Mouse (Mus musculus) layer of hippocampus, postnatal 10 days (tissue): Measurements from ENCODE around the gene Ndufs8. TPM values are rescaled to one million over a fixed set of nuclear protein-coding genes. Genes with fewer than 3 reads are reported as not detected.

ENCODE experiments used
- DNase-seq, 2 experiments: peaks; one replicate each; pipeline ENCODE4 v3.0.0; 2021; ENCODE audit warnings: low spot score in 2 of 2
- total RNA-seq, 2 experiments: library from RNA; stranded (reverse); gene quantifications; 2 replicates each; pipeline ENCODE4 v1.2.3; 2021

The Ndufs8 gene
- total RNA-seq, 2 experiments from 2014 or later: 134 to 139 TPM

DNA sequence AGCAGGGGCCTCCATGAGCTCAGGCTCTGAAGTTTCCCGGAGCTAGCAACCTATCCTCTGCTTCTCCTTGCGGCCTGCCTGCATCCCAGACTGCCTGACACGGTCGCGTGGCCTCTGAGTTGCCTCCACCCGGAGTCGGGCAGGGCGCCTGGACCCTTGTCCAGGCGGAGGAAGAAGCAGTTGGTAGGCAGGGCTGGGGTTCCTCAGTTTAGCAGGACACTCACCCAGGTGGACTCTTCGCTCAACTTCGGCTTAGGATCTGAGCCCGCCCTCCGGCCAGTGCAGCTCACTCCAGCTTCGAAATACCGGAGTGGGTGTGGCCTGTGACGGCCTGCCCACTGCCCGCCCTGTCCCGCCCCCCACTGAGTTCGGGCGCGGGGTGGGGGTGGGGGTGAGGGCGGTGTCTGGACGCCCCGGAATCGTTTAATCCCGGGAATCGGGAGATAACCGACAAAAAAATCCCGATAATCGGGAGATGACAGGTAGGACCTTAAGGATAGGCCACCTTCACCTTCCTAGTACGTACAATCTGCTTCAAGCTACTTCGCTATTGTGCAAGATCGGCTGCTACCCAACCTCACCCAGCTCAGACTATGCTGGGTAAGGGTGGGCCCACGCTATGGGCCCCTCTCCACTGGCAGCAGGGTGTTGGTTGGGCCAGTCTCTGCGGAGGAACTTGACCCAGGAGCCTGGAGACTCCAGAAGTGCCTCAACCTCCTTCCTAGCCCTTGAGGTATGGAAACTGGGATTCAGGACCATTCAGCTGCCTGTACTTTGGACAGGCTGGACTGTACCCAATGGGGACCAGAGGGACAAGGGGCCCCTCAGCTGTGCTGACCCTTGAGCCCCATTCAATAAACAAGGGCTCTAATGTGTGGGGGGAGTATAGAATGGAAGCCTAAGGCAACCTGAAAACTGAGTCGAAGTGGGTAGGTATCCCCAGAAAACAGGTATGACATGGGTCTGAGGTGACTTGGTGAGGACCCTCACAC is 5.5 kb downstream of the Ndufs8 start, which contains the start of gene Tcirg1:
TSS of gene Tcirg1 (minus strand) at position 339 of the 992 bp plus-strand sequence.
- DNase-seq: peak; percentile 54 to 73

DNA sequence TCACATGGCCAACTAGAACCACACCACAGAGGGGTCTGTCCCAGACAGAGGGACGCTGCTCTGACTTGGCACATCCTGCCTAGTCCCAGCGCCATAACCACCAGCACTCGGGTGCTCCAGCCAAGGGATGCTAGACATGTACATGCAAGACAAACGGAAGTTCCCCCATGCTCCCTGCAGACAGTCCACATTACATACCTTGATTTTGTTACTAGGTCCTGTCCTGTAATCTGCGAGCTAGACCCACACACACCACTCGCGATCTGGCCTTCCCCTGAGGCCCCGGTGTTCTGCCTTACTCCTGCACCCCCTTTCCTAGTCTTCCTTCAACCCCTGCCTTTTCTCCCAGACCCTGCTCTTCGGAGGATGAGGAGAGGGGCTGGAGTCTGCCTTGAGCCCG is 6.2 kb downstream of the Ndufs8 start:
- DNase-seq: no peak

DNA sequence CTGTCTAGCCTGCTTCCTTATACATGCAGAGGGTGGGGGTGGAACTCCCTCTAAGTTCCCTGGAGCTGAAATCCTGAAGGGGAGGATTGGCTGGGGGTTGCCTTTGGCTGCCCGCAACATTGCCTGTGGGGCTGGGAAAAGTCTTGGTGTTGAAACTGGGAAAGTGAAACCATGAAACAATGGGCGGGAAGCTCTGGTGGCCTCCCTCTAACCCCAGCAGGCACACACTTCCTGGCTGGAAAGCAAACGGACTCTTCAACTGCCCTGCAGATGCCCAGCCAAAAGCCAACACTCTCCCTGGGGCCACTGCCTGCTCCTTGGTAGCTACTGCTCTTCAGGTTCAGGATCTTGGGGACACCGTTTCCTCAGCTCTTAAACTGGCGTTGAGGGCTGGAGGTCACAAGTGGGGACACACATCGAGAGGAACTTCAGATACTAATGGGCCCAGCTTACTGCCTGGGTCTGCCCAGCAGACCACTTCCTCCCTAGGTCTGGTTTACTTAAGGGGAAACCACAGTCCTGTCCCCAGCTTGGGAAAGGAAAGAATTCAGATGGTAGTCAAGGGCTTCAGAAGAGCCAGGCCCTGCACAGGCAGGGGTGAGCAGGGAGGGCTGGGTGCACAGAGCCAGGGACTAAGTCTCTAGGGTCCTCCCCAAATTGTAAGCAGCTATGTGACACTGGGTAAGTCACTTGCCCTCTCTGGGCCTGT is 7.2 kb downstream of the Ndufs8 start:
- DNase-seq: no peak

DNA sequence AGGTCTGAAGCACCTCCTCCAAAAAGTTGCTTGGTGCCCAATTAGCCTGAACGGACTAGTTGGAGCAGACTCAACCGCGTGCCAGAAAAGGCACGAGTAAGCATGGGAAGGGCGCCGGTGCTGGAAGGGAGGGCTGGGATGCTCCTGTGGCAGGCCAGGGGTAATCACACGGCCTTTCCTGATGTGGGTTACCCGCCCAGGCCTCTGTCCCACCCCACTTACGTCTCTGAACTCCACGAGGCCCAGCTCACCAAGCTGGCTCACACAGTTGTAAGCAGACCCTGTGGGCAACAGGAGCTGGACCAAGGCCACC is 8.3 kb downstream of the Ndufs8 start:
- DNase-seq: no peak

DNA sequence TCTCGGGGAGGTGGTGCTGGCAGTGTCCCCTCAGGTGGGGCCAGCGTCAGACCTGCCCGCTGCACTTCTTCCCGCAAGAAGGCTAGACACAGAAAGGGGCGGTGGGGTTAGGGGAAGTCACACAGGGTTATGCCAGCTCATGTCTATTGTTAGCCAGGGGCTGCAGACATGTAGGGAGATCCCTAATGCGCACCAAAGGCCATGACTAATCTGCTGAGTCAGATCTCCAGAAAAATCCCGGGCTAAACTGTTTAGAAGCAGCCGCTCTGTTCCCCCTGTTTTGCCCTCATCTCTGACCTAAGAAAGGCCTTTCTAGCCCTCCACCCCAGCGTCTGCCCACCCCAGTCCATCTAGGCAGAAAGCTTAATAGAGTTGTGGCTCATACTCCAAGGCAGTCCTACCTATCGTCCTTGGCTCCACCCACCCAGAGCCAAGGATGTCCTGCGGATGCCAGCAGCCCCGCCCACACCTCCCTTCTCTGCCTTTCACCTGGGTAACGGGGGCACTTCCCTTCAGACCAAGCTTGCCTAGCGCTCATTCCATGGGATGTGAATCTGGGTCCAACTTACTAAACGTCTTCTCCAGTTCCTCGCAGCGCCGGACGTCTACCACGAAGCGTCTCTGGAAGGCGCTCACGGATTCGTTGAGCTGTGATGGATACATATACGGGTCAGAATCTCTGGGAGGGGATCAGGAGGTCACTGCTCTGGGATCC is 8.8 kb downstream of the Ndufs8 start:
- no peak for DNase-seq

DNA sequence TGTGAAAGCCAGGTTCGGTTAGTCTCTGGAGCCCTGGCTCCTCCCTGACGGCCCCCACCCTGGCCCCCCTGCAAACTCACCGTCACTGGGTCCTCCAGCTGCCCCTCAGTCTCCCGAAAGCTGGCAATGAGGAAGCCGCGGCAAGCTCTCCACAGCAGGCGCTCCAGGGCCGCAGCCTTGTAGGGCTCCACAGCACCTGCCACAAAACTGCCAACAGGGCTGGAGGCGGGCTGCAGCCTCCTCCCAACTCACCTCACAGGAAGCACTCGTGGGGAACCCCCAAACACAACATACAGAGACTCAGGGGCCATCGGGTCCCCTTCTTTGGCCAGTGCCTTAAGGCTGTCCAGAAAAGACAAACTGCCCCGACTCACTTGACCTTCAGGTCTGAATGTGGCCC is 9.6 kb downstream of the Ndufs8 start:
- DNase-seq: no peak

DNA sequence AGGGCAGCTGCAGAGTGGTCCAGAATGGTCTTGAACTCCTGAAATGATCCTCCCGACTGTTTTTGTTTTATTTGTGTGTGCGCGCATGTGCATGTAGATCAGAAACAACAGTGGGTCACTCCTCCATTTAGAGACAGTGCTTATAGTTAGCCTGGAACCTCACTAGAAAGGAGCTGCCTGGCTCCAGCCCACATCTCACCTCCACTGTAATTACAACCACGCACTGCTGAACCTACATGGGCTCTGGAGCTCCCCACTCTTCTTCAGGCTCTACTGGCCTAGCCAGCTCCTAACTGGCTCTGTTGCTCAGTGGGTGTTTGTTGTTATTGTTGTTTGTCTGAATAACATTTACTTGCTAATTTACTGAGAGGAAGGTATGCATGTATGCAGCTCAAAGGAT is 13.0 kb downstream of the Ndufs8 start:
- DNase-seq: no peak

DNA sequence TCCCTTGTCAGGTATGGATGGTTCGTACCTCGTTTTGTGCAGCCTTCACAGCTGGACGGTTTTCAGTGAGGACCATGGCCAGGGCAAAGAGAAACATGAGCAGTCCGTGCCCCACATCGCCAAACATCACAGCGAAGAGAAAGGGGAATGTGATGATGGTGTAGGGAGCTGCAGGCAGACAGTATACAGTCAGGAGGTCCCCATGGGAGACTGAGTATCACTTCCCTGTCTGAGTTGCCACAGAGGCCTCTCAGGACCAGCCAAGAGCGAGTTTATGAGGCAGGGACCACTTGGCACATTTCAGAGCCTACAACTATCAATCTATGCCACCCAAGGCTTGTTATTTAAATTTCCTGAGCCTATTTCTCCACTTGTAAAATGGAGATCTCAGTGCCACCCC is 13.6 kb downstream of the Ndufs8 start:
- no peak for DNase-seq

DNA sequence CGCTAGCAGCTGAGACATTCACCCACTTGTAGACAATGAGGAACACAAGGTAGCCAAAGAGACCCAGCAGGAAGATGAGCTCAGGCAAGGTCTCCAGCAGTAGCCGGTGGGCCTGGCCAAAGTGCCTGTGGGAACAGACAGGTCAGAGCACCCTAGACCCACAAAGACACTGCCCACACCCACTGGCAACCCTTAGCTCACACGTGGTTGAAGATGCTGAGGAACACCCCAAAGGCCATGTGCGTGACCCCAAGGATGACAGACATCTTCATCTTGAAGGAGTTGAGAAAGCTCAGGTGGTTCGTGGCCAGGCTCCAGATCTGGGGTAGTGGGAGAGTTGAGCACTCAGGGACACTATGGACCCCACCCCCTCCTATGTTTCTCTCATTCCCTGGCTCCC is 15.0 kb downstream of the Ndufs8 start:
- DNase-seq: no peak

DNA sequence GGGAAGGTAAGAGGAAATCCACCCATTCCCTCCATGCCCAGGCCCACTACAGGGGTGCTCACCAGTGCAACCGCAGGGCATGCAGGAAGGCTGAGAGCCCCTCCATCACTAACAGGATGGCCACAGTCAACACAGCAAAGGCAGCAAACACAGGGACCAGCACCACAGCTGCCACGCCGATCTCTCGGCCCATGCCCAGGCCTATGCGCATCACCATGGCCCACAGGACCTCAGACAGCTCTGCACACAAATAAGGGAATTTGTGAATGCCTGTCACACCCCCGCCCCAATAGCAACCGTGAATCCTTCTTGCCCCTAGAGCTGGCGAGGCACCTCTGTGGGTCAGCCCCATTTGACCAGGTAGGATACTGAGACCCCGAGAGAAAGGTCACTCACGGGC is 16.4 kb downstream of the Ndufs8 start:
- no peak for DNase-seq

DNA sequence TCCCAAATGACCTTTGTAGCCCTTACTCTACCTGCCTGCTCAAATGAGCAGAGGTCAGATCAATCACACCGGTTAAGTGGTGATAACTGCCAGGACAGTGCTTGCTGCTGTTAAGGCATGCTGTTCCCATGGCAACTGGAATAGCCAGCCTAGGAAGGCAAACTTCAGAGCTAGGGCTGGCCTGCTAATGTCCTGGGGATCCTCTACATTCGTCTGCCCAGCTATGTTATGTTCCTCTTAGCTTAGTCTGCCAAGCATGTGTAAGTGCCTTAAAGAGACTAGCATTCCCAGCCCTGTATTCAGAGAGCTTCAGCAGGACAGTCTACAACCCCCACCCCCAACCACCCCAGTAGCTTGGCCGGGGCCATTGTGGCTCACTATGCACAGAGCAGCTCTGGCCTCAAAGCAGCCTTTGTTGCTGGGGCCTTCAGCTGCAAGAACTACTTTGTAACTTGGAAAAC is 17.4 kb downstream of the Ndufs8 start:
- no peak for DNase-seq

DNA sequence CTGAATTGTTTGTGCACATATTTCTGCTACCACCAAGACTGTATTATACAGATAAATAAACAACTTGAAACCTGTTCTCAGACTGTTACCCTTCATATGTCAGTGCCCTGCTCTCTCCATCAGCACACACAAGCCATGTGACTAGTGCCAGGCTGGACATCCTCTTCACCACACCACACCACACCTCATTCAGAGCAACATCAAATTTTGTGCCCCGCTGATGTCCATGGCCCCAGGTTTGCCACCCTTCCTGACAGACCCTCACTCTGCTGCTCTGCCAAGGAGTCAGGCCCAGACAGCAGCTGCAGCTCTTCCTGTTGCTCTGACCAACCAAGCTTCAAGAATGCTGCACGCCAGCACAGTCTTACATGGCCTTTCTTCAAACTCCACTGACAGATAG is 18.3 kb downstream of the Ndufs8 start:
- no peak for DNase-seq

DNA sequence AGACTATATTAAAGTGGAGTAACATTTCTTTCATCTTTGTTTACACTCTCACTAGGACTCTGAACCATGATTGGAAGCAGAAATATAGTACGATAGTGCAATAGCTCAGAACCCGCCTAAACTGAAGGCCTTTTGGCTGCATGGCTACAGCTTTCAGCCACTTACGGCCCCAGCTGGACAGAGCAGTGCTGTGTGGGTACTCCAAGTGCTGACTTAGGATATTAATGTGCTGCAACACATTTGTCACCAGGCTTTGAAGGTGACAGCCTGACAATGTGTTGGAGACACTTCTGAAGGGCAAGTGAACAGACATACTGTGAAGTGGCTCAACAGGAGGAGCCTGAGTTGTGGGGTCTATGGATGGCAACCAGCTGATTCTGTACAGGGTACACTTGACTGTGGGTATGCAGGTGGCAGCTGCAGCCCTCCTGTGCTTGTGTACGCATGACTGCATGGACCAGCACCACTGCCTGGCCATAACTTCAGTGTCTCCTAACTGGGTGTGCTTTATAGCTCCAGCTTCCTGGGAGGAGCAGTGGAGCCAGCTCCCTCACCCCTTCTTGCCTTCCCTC is 18.9 kb downstream of the Ndufs8 start:
- no peak for DNase-seq

DNA sequence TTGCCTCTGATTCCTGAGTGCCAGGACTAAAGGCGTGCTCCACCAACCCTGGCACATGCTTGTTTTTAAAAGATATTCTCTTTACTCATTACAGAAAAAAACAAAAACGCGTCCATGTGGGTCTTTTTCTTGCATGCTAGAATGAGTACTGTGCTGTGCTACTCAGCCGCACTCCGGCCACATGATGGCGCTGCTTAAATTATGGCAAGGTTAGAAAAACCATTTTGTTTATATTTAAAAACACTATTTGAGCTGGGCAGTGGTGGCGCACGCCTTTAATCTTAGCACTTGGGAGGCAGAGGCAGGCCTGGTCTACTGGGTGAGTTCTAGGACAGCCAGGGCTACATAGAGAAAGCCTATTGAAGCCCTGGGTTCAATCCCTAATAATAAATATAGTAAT is 22.4 kb downstream of the Ndufs8 start:
- no peak for DNase-seq

DNA sequence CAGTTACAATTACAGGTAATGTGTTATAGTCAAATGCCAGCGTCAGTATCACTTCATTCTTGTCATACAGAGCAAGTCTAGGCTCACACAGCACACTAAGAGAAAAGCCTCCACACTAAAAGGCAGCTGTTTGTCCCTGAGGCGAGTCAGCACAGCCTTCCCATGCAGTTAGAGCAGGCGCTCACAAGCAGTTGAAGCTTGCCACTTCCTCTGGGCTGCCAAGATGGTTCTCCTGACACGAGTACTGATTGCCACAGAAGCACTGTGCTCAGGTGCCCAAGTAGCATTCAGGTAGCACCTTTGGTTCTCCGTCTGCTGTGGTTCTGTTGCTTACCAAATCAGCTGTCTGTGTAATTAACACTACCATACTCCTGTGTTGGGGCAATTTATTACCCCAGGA is 23.5 kb downstream of the Ndufs8 start:
- no peak for DNase-seq

DNA sequence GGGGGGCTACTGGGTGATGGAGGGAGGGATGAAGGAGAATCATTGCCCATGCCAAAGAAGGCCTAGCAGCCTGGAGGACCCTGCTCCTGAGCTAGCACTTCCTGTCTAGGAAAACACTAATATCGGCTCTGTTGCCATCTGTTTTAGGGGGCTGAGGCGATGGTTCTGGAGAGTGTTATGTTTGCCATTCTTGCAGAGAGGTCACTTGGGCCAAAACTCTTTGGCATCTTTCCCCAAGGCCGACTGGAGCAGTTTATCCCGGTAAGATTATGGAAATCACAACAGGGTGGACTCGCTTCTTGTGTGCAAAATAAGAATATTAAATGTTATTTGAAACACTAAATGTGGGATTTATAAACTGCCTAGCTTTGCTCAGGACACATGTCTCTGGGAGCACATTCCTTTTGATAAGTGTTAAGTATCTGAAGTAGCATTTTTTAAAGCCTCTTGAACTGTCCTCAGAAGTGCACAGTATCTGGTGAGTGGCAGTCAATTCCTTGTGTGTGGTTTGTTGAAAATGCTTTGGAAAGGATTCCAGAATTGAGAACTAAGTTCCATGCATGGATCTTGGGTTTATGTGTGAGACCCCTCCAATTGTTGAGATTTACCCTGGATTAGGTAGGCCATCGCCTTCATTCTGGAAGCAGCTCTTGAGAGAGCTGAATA is 28.1 kb downstream of the Ndufs8 start:
- DNase-seq: no peak

DNA sequence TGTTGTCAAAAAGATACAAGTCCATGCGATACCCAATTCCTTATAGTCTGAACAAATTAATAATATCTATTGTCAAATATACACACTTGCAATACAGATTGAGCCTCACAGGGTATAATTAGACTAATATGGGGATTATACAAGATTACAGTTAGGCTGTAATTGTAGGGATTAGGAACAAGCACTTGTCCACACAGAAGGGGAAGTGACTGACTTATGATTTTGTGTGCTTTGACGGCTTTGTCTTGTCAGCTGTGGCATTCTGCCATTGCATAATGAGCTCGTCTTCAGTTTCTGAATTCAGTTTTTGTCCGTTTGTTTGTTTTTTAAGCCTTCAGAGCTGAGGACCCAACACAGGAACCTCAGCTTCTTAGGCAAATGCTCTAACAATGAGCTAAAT is 30.4 kb downstream of the Ndufs8 start:
- DNase-seq: no peak

DNA sequence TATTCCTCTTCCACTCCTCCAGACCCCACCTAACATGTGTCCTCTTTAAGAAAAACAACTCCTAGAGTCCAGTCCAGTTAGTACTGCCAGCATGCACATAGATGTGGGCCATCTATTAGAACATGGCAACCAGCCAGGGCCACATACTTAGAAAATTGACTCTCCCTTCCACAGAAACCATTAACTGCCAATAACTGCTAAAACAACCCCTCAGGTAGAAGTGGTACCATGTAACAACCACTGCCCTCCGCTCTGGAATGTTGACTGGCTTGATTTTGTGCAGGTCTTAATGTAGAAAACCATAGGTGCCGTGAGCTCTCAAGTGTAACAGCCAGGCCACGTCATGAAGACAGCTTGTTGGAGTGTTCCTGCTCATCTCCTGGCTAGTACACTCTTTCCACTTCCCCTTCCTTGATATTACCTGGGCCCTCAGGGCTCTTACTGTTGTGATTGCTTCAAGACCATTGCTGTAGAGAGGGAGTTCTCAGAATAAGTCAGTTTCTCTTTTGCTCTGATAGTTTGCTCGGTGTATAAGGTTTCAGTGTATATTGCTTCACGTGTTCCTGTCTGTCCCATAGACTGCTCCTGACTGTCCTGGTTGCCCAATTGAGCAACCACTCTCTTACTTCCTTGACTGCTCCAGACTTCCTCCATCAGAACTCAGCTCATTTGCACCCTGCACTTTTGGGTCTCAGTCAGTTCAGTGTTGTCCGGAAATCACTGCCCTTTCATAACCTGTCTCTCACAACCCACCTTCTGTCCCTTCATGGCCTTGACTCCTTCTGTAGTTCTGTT is 32.3 kb downstream of the Ndufs8 start:
- no peak for DNase-seq

DNA sequence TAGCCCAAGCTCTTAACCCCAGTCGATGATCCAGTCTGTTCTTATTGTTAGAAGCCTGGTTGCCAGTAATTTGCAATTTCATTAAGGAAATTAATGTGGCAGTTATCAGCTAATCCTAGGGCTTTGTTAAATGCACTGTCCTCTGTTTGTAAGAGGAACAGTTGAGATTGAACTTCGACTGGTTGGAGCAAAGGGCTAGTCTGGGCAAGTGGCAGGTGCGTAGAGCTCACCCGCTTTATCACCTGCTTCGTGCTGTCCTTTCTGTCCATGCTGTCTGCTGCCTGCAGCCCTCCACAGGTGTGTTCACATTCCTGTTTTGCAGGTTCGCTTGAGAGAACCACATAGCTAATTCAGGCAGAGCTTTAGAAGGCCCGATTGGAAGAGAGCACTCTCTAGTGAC is 37.5 kb downstream of the Ndufs8 start:
- no peak for DNase-seq

DNA sequence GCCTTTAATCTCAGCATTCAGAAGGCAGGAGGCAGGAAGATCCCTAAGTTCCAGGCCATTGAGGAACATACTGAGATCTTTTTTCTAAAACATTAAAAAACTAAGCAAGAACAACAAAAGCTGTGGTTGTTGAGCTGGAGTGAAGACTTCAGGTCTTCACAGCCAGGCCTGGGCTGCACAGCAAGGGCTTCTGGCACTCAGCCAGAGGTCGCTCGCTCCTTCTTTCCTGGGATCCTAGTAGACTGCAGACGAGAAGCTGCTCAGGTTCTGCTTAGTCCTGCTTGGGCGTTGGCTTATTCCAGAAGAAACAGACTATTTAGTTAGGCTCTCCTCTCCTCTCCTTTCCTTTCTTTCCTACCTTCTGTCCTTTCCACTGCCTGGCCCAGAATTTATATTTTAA is 40.2 kb downstream of the Ndufs8 start:
- DNase-seq: no peak
